Mouse (Mus musculus): ENCODE results near the gene Rbak. TPM values are rescaled to one million over a fixed set of nuclear protein-coding genes. Genes with fewer than 3 reads are reported as not detected.
"Not testable (repeated sequence)": the region's sequence is repeated elsewhere in the genome, so short reads cannot be mapped to it uniquely, and the experiment has no call there.

The Rbak gene
- polyA plus RNA-seq, 1 experiment: 3.1 TPM

DNA sequence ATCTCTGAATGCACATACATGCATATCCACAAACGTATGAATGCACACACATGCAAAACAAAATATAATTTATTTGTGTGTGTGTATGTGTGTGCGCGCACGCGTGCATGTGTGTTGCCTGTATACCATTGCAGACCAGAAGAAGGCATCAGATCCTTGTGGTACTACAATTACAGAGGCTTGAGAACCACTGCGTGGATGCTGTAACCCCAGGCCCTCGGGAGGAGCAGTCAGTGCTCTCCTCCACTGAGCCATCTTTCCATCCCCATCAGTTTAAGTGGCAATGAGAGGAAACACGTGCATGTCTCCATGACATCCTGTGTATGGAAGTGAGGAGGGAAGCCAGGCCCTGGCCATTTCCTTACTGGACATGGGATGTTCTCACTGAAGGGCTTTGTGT is 12.2 kb upstream of the Rbak start:
- peaks cover 11% of the 10 kb centered on the region for H3K27me3 ChIP-seq (ENCODE audit: control insufficient read depth, insufficient read depth, insufficient read length)

DNA sequence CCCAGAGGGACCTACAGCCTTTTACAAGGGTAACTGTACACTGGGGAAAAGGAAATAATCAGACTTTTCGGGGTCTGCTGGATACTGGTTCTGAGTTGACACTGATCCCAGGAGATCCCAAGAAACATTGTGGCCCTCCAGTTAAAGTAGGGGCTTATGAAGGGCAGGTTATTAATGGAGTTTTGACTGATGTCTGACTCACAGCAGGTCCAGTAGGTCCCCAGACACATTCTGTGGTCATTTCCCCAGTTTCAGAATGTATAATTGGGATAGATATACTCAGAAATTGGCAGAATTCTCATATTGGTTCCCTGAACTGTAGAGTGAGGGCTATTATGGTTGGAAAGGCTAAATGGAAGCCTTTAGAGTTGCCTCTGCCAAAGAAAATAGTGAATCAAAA is 7.4 kb upstream of the Rbak start:
- H3K79me2 ChIP-seq (ENCODE audit: control insufficient read depth, insufficient read depth); H3ac ChIP-seq (ENCODE audit: control insufficient read depth, insufficient read length); H3K4me2 ChIP-seq (ENCODE audit: low read depth); H3K36me3 ChIP-seq (ENCODE audit: control insufficient read depth, insufficient read depth); H3K4me3 ChIP-seq: not testable (repeated sequence)
- H3K27me3 ChIP-seq (ENCODE audit: control insufficient read depth, insufficient read depth, insufficient read length): peaks cover 11% of the 10 kb centered on the region

More for the DNA sequence above, 12.2 kb upstream of the Rbak start:
- Histone ChIP-seq H3K4me2 (ENCODE audit: low read depth) (no peak overlapping the region), H3K79me2 (ENCODE audit: control insufficient read depth, insufficient read depth) (no peaks in the 10 kb centered on the region), H3ac (ENCODE audit: control insufficient read depth, insufficient read length) (no peak overlapping the region), H3K36me3 (ENCODE audit: control insufficient read depth, insufficient read depth) (no peaks in the 10 kb centered on the region), H3K4me3 (no peak overlapping the region)
- no peak for TF ChIP-seq POLR2A (IDR thresholded peaks at IDR 0.05; ENCODE audit: insufficient read length, low read depth)
- TF ChIP-seq POLR2AphosphoS2 (IDR thresholded peaks at IDR 0.05; ENCODE audit: insufficient read length, low read depth): no peak
- TF ChIP-seq MAX (IDR thresholded peaks at IDR 0.05; ENCODE audit: low read depth): no peak
- TF ChIP-seq REST (IDR thresholded peaks at IDR 0.05; ENCODE audit: insufficient read depth, insufficient read length): no peak
- no peak for TF ChIP-seq E2F4 (IDR thresholded peaks at IDR 0.05; ENCODE audit: insufficient read depth)

DNA sequence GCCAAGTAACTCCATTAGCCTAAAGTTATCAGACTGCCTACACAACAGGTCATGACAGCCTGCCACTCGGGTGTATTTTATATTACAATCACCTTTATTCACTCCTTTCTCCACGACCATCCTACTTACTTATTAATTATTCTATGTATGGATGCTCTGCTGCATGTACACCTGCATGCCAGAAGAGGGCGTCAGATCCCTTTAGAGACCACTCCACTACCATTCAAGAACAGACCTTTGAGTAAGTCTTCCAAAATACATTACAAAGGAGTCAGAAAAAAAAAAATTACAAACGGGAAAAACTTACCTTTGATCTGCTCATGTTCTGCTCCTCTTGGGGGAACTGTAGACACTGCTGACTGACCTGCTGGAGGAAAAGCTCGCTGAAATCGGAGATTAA is 1.4 kb downstream of the Rbak start:
- no peaks in the 10 kb centered on the region for H3K27me3 ChIP-seq (ENCODE audit: control insufficient read depth, insufficient read depth, insufficient read length)
- H3K4me2 ChIP-seq (ENCODE audit: low read depth): peak overlapping the region; percentile 22
- H3K36me3 ChIP-seq (ENCODE audit: control insufficient read depth, insufficient read depth): peaks cover 30% of the 10 kb centered on the region
- TF ChIP-seq POLR2A (IDR thresholded peaks at IDR 0.05; ENCODE audit: insufficient read length, low read depth) (no peak), POLR2AphosphoS2 (IDR thresholded peaks at IDR 0.05; ENCODE audit: insufficient read length, low read depth) (no peak), TCF3 (IDR thresholded peaks at IDR 0.05; ENCODE audit: insufficient read length, low read depth) (no peak), TCF12 (IDR thresholded peaks at IDR 0.05; ENCODE audit: insufficient read depth, poor library complexity, severe bottlenecking) (no peak)
- peaks cover 11% of the 10 kb centered on the region for H3K79me2 ChIP-seq (ENCODE audit: control insufficient read depth, insufficient read depth)
- H3ac ChIP-seq (ENCODE audit: control insufficient read depth, insufficient read length): no peak overlapping the region
- no peak overlapping the region for H3K4me3 ChIP-seq

DNA sequence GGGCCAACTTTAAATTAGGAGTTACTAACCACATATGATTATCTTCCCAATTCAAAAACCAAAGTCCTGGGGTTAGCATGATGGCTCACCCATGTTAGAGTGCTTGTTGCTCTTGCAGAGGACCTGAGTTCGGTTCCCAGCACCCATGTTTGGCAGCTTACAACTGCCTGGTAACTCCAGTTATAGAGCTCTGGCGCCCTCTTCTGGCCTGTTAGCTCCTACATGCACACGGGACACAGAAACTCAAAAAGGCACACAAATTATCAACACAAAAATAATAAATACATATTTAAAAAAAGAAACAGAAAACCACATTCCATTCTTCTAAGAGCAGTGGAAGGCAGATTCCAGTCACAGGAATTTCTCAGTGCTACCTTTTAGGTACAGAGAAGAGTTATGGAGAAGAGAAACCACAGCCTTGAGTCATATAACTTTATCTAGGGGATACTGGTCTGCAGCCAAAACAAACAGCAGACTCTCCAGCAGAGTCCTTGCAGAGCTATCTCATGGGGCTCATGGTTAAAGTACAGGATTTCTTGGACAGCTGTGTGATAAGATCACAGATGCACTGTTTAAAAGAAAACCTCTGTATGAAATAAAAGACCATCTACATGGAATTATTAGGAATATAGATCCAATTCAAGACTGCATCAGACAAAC is 2.9 kb downstream of the Rbak start:
- Histone ChIP-seq H3K27me3 (ENCODE audit: control insufficient read depth, insufficient read depth, insufficient read length) (no peaks in the 10 kb centered on the region), H3K4me3 (no peak overlapping the region), H3K4me2 (ENCODE audit: low read depth) (no peak overlapping the region), H3ac (ENCODE audit: control insufficient read depth, insufficient read length) (no peak overlapping the region), H3K79me2 (ENCODE audit: control insufficient read depth, insufficient read depth) (peaks cover 11% of the 10 kb centered on the region), H3K36me3 (ENCODE audit: control insufficient read depth, insufficient read depth) (peaks cover 43% of the 10 kb centered on the region)
- no peak for TF ChIP-seq E2F4 (IDR thresholded peaks at IDR 0.05; ENCODE audit: insufficient read depth)
- TF ChIP-seq MYOG (IDR thresholded peaks at IDR 0.05; ENCODE audit: control insufficient read depth in 1 of 3, insufficient read depth in 1 of 3, insufficient read length in 2 of 3, low read depth in 2 of 3): no peak
- no peak for TF ChIP-seq CEBPB (IDR thresholded peaks at IDR 0.05; ENCODE audit: insufficient read depth, poor library complexity, severe bottlenecking)
- no peak for TF ChIP-seq POLR2A (IDR thresholded peaks at IDR 0.05; ENCODE audit: insufficient read length, low read depth)
- TF ChIP-seq REST (IDR thresholded peaks at IDR 0.05; ENCODE audit: insufficient read depth, insufficient read length): no peak
- no peak for TF ChIP-seq MAX (IDR thresholded peaks at IDR 0.05; ENCODE audit: low read depth)
- TF ChIP-seq SRF (IDR thresholded peaks at IDR 0.05; ENCODE audit: control insufficient read depth, insufficient read length, low read depth): no peak
- no peak for TF ChIP-seq POLR2AphosphoS2 (IDR thresholded peaks at IDR 0.05; ENCODE audit: insufficient read length, low read depth)
- no peak for TF ChIP-seq USF1 (IDR thresholded peaks at IDR 0.05; ENCODE audit: low read depth)
- no peak for TF ChIP-seq MYOD1 (IDR thresholded peaks at IDR 0.05; ENCODE audit: control insufficient read depth in 1 of 3, insufficient read length in 2 of 3, low read depth in 2 of 3)
- TF ChIP-seq TCF3 (IDR thresholded peaks at IDR 0.05; ENCODE audit: insufficient read length, low read depth): no peak
- TF ChIP-seq TCF12 (IDR thresholded peaks at IDR 0.05; ENCODE audit: insufficient read depth, poor library complexity, severe bottlenecking): no peak

DNA sequence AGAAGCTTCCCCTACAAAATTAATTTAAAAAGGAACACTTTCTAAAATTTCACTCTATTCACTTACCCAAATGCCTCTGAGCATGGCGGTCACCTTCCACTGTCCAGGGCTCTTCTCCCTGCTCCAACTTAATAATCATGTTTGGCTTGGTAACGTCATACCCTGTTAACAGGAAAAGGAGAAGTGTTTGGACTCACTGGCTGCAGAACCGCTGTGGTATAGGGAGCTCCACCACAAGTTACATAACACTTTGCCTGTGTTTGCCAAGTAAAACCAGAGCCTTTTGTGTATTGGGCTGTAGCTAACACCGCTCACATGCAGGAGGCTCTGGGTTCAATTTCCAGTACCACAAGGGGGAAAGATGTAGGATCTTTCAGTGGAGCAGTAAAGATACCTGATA is 4.6 kb downstream of the Rbak start:
- no peak overlapping the region for H3K4me2 ChIP-seq (ENCODE audit: low read depth)
- no peak overlapping the region for H3ac ChIP-seq (ENCODE audit: control insufficient read depth, insufficient read length)
- peaks cover 43% of the 10 kb centered on the region for H3K36me3 ChIP-seq (ENCODE audit: control insufficient read depth, insufficient read depth)
- H3K4me3 ChIP-seq: no peak overlapping the region
- no peak for TF ChIP-seq POLR2A (IDR thresholded peaks at IDR 0.05; ENCODE audit: insufficient read length, low read depth)
- TF ChIP-seq POLR2AphosphoS2 (IDR thresholded peaks at IDR 0.05; ENCODE audit: insufficient read length, low read depth): no peak
- TF ChIP-seq REST (IDR thresholded peaks at IDR 0.05; ENCODE audit: insufficient read depth, insufficient read length): no peak
- no peak for TF ChIP-seq MYOG (IDR thresholded peaks at IDR 0.05; ENCODE audit: control insufficient read depth in 1 of 3, insufficient read depth in 1 of 3, insufficient read length in 2 of 3, low read depth in 2 of 3)
- H3K79me2 ChIP-seq (ENCODE audit: control insufficient read depth, insufficient read depth): peaks cover 11% of the 10 kb centered on the region
- no peaks in the 10 kb centered on the region for H3K27me3 ChIP-seq (ENCODE audit: control insufficient read depth, insufficient read depth, insufficient read length)

DNA sequence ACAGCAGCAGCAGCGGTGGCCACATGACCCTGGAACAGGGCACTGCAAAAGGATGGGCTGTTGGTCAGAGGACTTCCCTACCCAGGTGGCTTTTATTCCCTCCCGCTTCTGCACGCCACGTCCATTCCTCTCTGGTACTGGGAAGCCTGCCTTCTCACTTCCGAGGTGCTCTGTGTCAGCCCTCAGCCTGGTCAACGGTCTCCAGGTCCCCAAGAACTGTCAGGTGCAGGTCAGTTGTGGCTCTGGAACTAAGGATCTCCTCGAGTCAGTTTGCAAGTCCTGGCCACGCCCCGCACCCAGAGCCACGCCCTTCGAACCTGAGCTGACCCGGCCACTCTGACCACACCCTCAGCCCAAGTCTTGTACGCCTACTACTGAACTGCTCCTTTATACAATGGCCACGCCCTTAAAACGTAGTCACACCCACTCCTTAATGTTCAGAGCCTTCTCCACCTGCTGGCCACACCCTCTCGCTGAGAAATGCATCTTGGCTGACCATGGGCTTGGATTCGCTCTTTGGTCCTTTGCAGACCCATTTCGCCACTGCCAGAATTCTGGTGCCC is 15.0 kb downstream of the Rbak start:
- Histone ChIP-seq H3K36me3 (ENCODE audit: control insufficient read depth, insufficient read depth) (no peaks in the 10 kb centered on the region), H3K4me2 (ENCODE audit: low read depth) (no peak overlapping the region), H3ac (ENCODE audit: control insufficient read depth, insufficient read length) (no peak overlapping the region), H3K4me3 (no peak overlapping the region), H3K27me3 (ENCODE audit: control insufficient read depth, insufficient read depth, insufficient read length) (no peaks in the 10 kb centered on the region), H3K79me2 (ENCODE audit: control insufficient read depth, insufficient read depth) (no peaks in the 10 kb centered on the region)
- TF ChIP-seq MYOG (IDR thresholded peaks at IDR 0.05; ENCODE audit: control insufficient read depth in 1 of 3, insufficient read depth in 1 of 3, insufficient read length in 2 of 3, low read depth in 2 of 3) (no peak), TCF3 (IDR thresholded peaks at IDR 0.05; ENCODE audit: insufficient read length, low read depth) (no peak), POLR2AphosphoS2 (IDR thresholded peaks at IDR 0.05; ENCODE audit: insufficient read length, low read depth) (no peak), CEBPB (IDR thresholded peaks at IDR 0.05; ENCODE audit: insufficient read depth, poor library complexity, severe bottlenecking) (no peak), MAX (IDR thresholded peaks at IDR 0.05; ENCODE audit: low read depth) (no peak), POLR2A (IDR thresholded peaks at IDR 0.05; ENCODE audit: insufficient read length, low read depth) (no peak), MYOD1 (IDR thresholded peaks at IDR 0.05; ENCODE audit: control insufficient read depth in 1 of 3, insufficient read length in 2 of 3, low read depth in 2 of 3) (no peak), TCF12 (IDR thresholded peaks at IDR 0.05; ENCODE audit: insufficient read depth, poor library complexity, severe bottlenecking) (no peak), E2F4 (IDR thresholded peaks at IDR 0.05; ENCODE audit: insufficient read depth) (no peak), USF1 (IDR thresholded peaks at IDR 0.05; ENCODE audit: low read depth) (no peak)

Data from myocyte (in vitro differentiated cells).